In the genomic region with DNA sequence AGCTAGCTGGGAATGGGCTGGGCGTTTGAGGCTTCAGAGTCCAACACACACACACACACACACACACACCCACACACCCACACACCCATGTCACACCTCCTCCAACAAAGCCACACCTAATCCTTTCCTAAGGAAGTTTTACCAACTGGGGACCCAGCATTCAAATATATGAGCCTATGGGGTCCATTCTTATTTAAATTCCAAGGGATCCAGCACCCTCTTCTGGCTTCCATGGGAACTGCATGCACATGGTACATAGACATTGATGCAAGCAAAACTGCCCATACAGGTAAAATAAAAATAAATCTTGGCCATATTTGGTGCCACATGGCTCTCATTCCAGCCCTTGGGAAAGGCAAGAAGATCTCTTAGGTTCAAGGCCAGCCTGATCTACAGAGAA, we compare ENCODE assay signal across 10 mouse cellular contexts. TPM values are rescaled to one million over a fixed set of nuclear protein-coding genes. Genes with fewer than 3 reads are reported as not detected.
A peak's percentile ranks its signal among the peaks of the same experiment; 100 is the strongest.
DNase-seq lines count a peak whose midpoint lies in the region; ATAC-seq lines count a peak whose summit lies in the region.
"Had no signal": no experiment of that assay in that cellular context is flagged by ENCODE, and none has a peak within 500 bp of the region (broad histone marks: within the 10 kb centered on the region; RNA-seq: fewer than 3 reads in every experiment).

No protein-coding gene starts in this region.

- no peak overlapping the region for H3K4me2 ChIP-seq in hindbrain, embryonic 12.5 days (replicated peaks)
- H3K4me2 ChIP-seq: neural tube, embryonic 12.5 days had no signal

- intact Hi-C loops in gastrocnemius, postnatal 14 days (cut with DNase I; ENCODE audit: low total_unique reads): loop anchor here (10.0 kb wide), 1 partner anchor 136 kb away; no protein-coding TSS in a partner anchor

- no peak overlapping the region for H3K9ac ChIP-seq in hindbrain, embryonic 12.5 days
- H3K9ac ChIP-seq: neural tube, embryonic 12.5 days had no signal

- ATAC-seq in hindbrain, embryonic 12.5 days (ENCODE audit: low FRiP score): no peak
- ATAC-seq in megakaryocyte, adult 5-6 weeks (ENCODE audit: poor library complexity, severe bottlenecking): peak; percentile 62; the same call in 1 of the 2 replicates

- no peak overlapping the region for H3K27ac ChIP-seq in hindbrain, embryonic 10.5 days
- H3K27ac ChIP-seq in hindbrain, embryonic 12.5 days: no peak overlapping the region
- H3K27ac ChIP-seq: neural tube, embryonic 12.5 days had no signal

- no peaks in the 10 kb centered on the region for H3K4me1 ChIP-seq in hindbrain, embryonic 10.5 days (replicated peaks)
- no peaks in the 10 kb centered on the region for H3K4me1 ChIP-seq in hindbrain, embryonic 12.5 days
- H3K4me1 ChIP-seq: neural tube, embryonic 12.5 days had no signal

- 100% methylated on average over 1 of the region's 1 CpGs for WGBS in hindbrain, embryonic 10.5 days
- WGBS in hindbrain, embryonic 12.5 days: 100% methylated on average over 1 of the region's 1 CpGs

- DNase-seq in hindbrain, embryonic 10.5 days (ENCODE audit: low spot score): peak; percentile 35
- peak; percentile 38 for DNase-seq in right cerebral cortex, postnatal 4 days
- no peak for DNase-seq in right cerebral cortex, postnatal 36 days (ENCODE audit: low spot score in 2 of 2)
- peak; percentile 60 for DNase-seq in brain, adult 2 months (ENCODE audit: low read depth, low spot score)
- no peak for DNase-seq in adipocyte (ENCODE audit: low spot score)
- no peak for DNase-seq in gastrocnemius, postnatal 14 days

- no peaks in the 10 kb centered on the region for H3K9me3 ChIP-seq in hindbrain, embryonic 10.5 days
- H3K9me3 ChIP-seq in hindbrain, embryonic 12.5 days (replicated peaks): no peaks in the 10 kb centered on the region
- H3K9me3 ChIP-seq: neural tube, embryonic 12.5 days had no signal

- no peak overlapping the region for H3K4me3 ChIP-seq in hindbrain, embryonic 10.5 days
- no peak overlapping the region for H3K4me3 ChIP-seq in hindbrain, embryonic 12.5 days
- H3K4me3 ChIP-seq: neural tube, embryonic 12.5 days had no signal

- peaks cover 44% of the 10 kb centered on the region for H3K36me3 ChIP-seq in hindbrain, embryonic 10.5 days
- H3K36me3 ChIP-seq in hindbrain, embryonic 12.5 days: peaks cover 29% of the 10 kb centered on the region

- no peaks in the 10 kb centered on the region for H3K27me3 ChIP-seq in hindbrain, embryonic 10.5 days (ENCODE audit: insufficient read depth, poor library complexity, severe bottlenecking)
- H3K27me3 ChIP-seq in hindbrain, embryonic 12.5 days: no peaks in the 10 kb centered on the region
- H3K27me3 ChIP-seq: neural tube, embryonic 12.5 days had no signal

RNA-seq across cellular contexts. Expression of a gene that starts 16.1 kb away (rescaled TPM):
- polyA plus RNA-seq in hindbrain, embryonic 10.5 days (2016; fragmentation: Nextera tagmentation; extraction: Ambion mirVana): 73.4 and 74.3 TPM in 2 replicates
- polyA plus RNA-seq in hindbrain, embryonic 12.5 days (2016; fragmentation: Nextera tagmentation; extraction: Ambion mirVana): 81.7 and 94.6 TPM in 2 replicates
- 26.3 and 29.6 TPM in 2 replicates for total RNA-seq in megakaryocyte, adult 5-6 weeks (2015)
- total RNA-seq in megakaryocyte, adult 5-6 weeks (2017): 26.5 and 29.3 TPM in 2 replicates
- total RNA-seq in gastrocnemius, postnatal 14 days (2021): 100 to 1,000 TPM; 470 to 562 TPM

RNA-seq across cellular contexts. Expression of a gene that starts 25.7 kb away (rescaled TPM):
- 183 and 185 TPM in 2 replicates for polyA plus RNA-seq in hindbrain, embryonic 10.5 days (2016; fragmentation: Nextera tagmentation; extraction: Ambion mirVana)
- 149 and 151 TPM in 2 replicates for polyA plus RNA-seq in hindbrain, embryonic 12.5 days (2016; fragmentation: Nextera tagmentation; extraction: Ambion mirVana)
- total RNA-seq in megakaryocyte, adult 5-6 weeks (2015): 106 and 130 TPM in 2 replicates
- total RNA-seq in megakaryocyte, adult 5-6 weeks (2017): 52.3 and 78.1 TPM in 2 replicates
- total RNA-seq in gastrocnemius, postnatal 14 days (2021): 10 to 100 TPM; 64.4 to 69.3 TPM

RNA-seq across cellular contexts. Expression of a gene that starts 32.7 kb away (rescaled TPM):
- not detected in 2 replicates for polyA plus RNA-seq in hindbrain, embryonic 10.5 days (2016; fragmentation: Nextera tagmentation; extraction: Ambion mirVana)
- not detected in 2 replicates for polyA plus RNA-seq in hindbrain, embryonic 12.5 days (2016; fragmentation: Nextera tagmentation; extraction: Ambion mirVana)
- total RNA-seq in megakaryocyte, adult 5-6 weeks (2015): not detected in 2 replicates
- not detected in 2 replicates for total RNA-seq in megakaryocyte, adult 5-6 weeks (2017)
- not detected for total RNA-seq in gastrocnemius, postnatal 14 days (2021)
- total RNA-seq: layer of hippocampus, adult 18-20 months had no signal
- polyA plus RNA-seq: neural tube, embryonic 12.5 days had no signal

RNA-seq across cellular contexts. Expression of a gene that starts 46.3 kb away (rescaled TPM):
- polyA plus RNA-seq in hindbrain, embryonic 10.5 days (2016; fragmentation: Nextera tagmentation; extraction: Ambion mirVana): 40.2 and 40.5 TPM in 2 replicates
- 35.3 and 36.4 TPM in 2 replicates for polyA plus RNA-seq in hindbrain, embryonic 12.5 days (2016; fragmentation: Nextera tagmentation; extraction: Ambion mirVana)
- total RNA-seq in megakaryocyte, adult 5-6 weeks (2015): 8.8 and 11.1 TPM in 2 replicates
- 9.8 and 10.3 TPM in 2 replicates for total RNA-seq in megakaryocyte, adult 5-6 weeks (2017)
- 10 to 100 TPM; 13.0 to 16.2 TPM for total RNA-seq in gastrocnemius, postnatal 14 days (2021)

Comparison
In these comparisons a context has a peak if more than half of its experiments do, and no peak if none do; other contexts are left out.
1. DNase-seq: peak in hindbrain, embryonic 10.5 days (single experiment), right cerebral cortex, postnatal 4 days (single experiment) and brain, adult 2 months (single experiment); none in right cerebral cortex, postnatal 36 days (0 of 2), adipocyte (single experiment) and gastrocnemius, postnatal 14 days (single experiment).
2. RNA of a gene that starts 16.1 kb away (total RNA-seq): 470 to 562 TPM in gastrocnemius, postnatal 14 days; 26.3 to 29.6 TPM in megakaryocyte, adult 5-6 weeks; every median in the first group is over 10 times any median in the second.